Mouse (Mus musculus): ENCODE results near the gene Igfn1.

DNA sequence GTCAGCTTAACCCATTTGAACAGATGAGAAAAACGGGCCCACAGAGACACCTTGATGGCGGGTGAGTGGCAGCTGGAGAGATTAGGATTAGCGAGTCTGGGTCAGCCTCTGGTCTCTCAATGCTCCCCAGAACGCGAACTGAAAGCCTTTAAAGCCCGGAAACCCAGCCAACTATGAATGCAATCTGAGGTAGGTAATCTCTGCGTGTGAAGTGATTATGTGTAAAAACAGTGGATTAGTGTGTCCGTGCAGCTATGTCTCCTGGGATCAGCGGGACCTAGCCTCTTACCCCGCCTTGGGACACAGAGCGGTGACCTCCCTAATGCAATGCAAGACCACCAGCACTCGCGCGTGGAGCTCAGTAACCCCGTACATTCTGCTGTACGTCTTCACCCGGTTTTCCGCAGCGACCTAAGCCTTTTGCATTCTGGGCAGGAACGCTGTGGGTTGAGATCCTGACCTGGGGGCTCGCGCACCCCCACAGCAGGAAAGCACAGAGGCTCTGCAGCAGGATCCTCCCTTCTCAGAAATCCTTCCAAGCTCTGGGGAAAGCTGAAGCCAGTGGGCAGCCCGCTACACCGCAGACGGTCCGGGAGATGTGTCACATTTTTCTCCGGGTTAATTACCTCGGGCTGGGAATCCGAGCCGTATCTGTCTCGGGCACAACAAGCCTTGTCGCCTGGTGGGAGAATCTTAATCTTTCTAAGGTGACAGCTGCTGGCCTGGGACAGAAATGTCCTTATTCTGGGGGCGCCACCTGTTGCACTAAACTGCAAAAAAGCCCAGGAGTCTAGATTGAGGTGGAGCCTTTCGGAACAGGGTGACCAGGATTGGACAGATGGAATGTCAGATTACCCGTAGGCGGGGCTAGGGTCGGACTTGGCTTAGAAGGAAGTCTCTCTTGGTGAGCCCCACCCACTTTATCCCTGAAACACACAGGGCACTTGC lies 1.3 kb upstream of the Igfn1 start, which contains the start of gene Tmem9:
- TF ChIP-seq JUN (IDR thresholded peaks at IDR 0.05; ENCODE audit: insufficient read depth, low read depth, low read length), result no peak
- TF ChIP-seq ZMIZ1 (IDR thresholded peaks at IDR 0.05; ENCODE audit: low read depth, low read length), result no peak
- no peak for TF ChIP-seq USF1 (IDR thresholded peaks at IDR 0.05; ENCODE audit: low read depth, low read length)
- TF ChIP-seq MYC (IDR thresholded peaks at IDR 0.05; ENCODE audit: low read depth, low read length), result no peak

Data from CH12.LX (cell line).